Mouse (Mus musculus) stomach, postnatal 0 days (tissue): ENCODE data around the gene Rpl23a.

Source experiments
- CTCF ChIP-seq: IDR thresholded peaks from 2 replicates; pipeline ENCODE4 v1.5.1; 2016; ENCODE audit warnings: antibody characterized with exemption, low read depth, mild to moderate bottlenecking, moderate library complexity
- EP300 ChIP-seq: optimal IDR thresholded peaks from 2 replicates; pipeline ENCODE3; 2016; ENCODE audit warnings: antibody characterized with exemption

GRCm38 (mm10) chr11:78152299-78153231, 30.8 kb downstream of the Rpl23a start:
- TF ChIP-seq CTCF = no peak
- no peak for TF ChIP-seq EP300
